Mouse (Mus musculus) T-helper 17 cell (primary cell): ENCODE measurements around the gene Fhl5.
"Not testable (repeated sequence)": the region's sequence is repeated elsewhere in the genome, so short reads cannot be mapped to it uniquely, and the experiment has no call there.

Source experiments
- in situ Hi-C, 2 experiments: fragments of 300-600 bp; cut with MboI, MseI; formaldehyde crosslinking; loops; 1 replicate in 1 of 2; 2 replicates in 1 of 2; pipeline ENCODE4 v1.15.1; 2025; ENCODE audit warnings: high pct_unique_total_duplicates in 2 of 2

Fhl5 gene

GRCm38 (mm10) chr4:25242776-25243175 lies at the start of gene Fhl5:
Gene Fhl5 (minus strand): TSS chr4:25242876.
- in situ Hi-C loops = no loop called here

- in situ Hi-C loops = loop anchor here in 1 of 2 experiments (25.0 kb wide), 1 partner anchor 373 kb away; no protein-coding TSS in a partner anchor
Measured at GRCm38 (mm10) chr4:25285002-25285401, 42.3 kb upstream of the Fhl5 start.

GRCm38 (mm10) chr4:25281671-25282038 lies 39.0 kb upstream of the Fhl5 start, which contains the start of gene Ufl1:
Gene Ufl1 (minus strand): TSS chr4:25281821.
- in situ Hi-C loops = loop anchor here in 1 of 2 experiments (25.0 kb wide), 1 partner anchor 369 kb away; no protein-coding TSS in a partner anchor

GRCm38 (mm10) chr4:25280938-25281670 lies 38.4 kb upstream of the Fhl5 start:
- in situ Hi-C loops = loop anchor here in 1 of 2 experiments (25.0 kb wide), 1 partner anchor 369 kb away; no protein-coding TSS in a partner anchor

- in situ Hi-C loops = loop anchor here in 1 of 2 experiments (25.0 kb wide), 1 partner anchor 761 kb away; no protein-coding TSS in a partner anchor
Measured at GRCm38 (mm10) chr4:25272861-25273627, 30.4 kb upstream of the Fhl5 start.

- in situ Hi-C loops = loop anchor here in 1 of 2 experiments (25.0 kb wide), 1 partner anchor 760 kb away; no protein-coding TSS in a partner anchor
Measured at GRCm38 (mm10) chr4:25271926-25272325, 29.2 kb upstream of the Fhl5 start.

GRCm38 (mm10) chr4:25267144-25267543 lies 24.5 kb upstream of the Fhl5 start:
- in situ Hi-C loops = loop anchor here in 1 of 2 experiments (5.0 to 25.0 kb wide), 2 partner anchors 755 to 1075 kb away; no protein-coding TSS in a partner anchor

GRCm38 (mm10) chr4:25257822-25258398 lies 15.2 kb upstream of the Fhl5 start:
- in situ Hi-C loops = loop anchor here in 1 of 2 experiments (25.0 kb wide), 1 partner anchor 746 kb away; no protein-coding TSS in a partner anchor

- in situ Hi-C loops = not testable (repeated sequence)
Measured at GRCm38 (mm10) chr4:25235663-25236062, 7.0 kb downstream of the Fhl5 start.

- in situ Hi-C loops = not testable (repeated sequence)
Measured at GRCm38 (mm10) chr4:25233767-25234166, 8.9 kb downstream of the Fhl5 start.

GRCm38 (mm10) chr4:25232546-25232945 lies 10.1 kb downstream of the Fhl5 start:
- in situ Hi-C loops = no loop called here

GRCm38 (mm10) chr4:25227527-25227926 lies 15.1 kb downstream of the Fhl5 start:
- in situ Hi-C loops = no loop called here

GRCm38 (mm10) chr4:25221927-25222326 lies 20.7 kb downstream of the Fhl5 start:
- in situ Hi-C loops = no loop called here

- in situ Hi-C loops = loop anchor here in 1 of 2 experiments (10.0 kb wide), 1 partner anchor 1261 kb away; no protein-coding TSS in a partner anchor
Measured at GRCm38 (mm10) chr4:25213451-25213850, 29.2 kb downstream of the Fhl5 start.

- in situ Hi-C loops = loop anchor here in 1 of 2 experiments (10.0 kb wide), 1 partner anchor 639 kb away; no protein-coding TSS in a partner anchor
Measured at GRCm38 (mm10) chr4:25206166-25206565, 36.5 kb downstream of the Fhl5 start.

- in situ Hi-C loops = no loop called here
Measured at GRCm38 (mm10) chr4:25197310-25197709, 45.4 kb downstream of the Fhl5 start.

- in situ Hi-C loops = no loop called here
Measured at GRCm38 (mm10) chr4:25179617-25180208, 63.0 kb downstream of the Fhl5 start.
